Mouse (Mus musculus): ENCODE results near the gene Lasp1.

GRCm38 (mm10) chr11:97807626-97808025, 8.8 kb downstream of the Lasp1 start:
- TF ChIP-seq FLI1 (IDR thresholded peaks at IDR 0.05; ENCODE audit: low read length) (no peak), GATA1 (IDR thresholded peaks at IDR 0.05; ENCODE audit: borderline replicate concordance, low read length) (no peak)

Measured in megakaryocyte, embryonic 14.5 days (primary cell).